14 mouse cellular contexts compared by ENCODE assay signal in genomic region chr14:25753021-25753420, GRCm38 (mm10). TPM values are rescaled to one million over a fixed set of nuclear protein-coding genes. Genes with fewer than 3 reads are reported as not detected.
DNase-seq lines count a peak whose midpoint lies in the region; ATAC-seq and TF ChIP-seq lines count a peak whose summit lies in the region.
"Had no signal": no experiment of that assay in that cellular context is flagged by ENCODE, and none has a peak within 500 bp of the region (broad histone marks: within the 10 kb centered on the region; RNA-seq: fewer than 3 reads in every experiment).

No protein-coding gene starts in this region.

- 39% methylated on average over 5 of the region's 5 CpGs for WGBS in forebrain, embryonic 12.5 days

- no peaks in the 10 kb centered on the region for H3K36me3 ChIP-seq in forebrain, embryonic 12.5 days (replicated peaks)
- H3K36me3 ChIP-seq: G1E; neural tube, embryonic 15.5 days had no signal

- no peak overlapping the region for H3K4me3 ChIP-seq in left cerebral cortex, adult 2 months
- no peak overlapping the region for H3K4me3 ChIP-seq in forebrain, embryonic 12.5 days (replicated peaks)
- H3K4me3 ChIP-seq: heart, embryonic 13.5 days; neural tube, embryonic 15.5 days had no signal

- peak overlapping the region; percentile 50; the same call in 1 of the 2 replicates for H3K27ac ChIP-seq in left cerebral cortex, adult 2 months
- H3K27ac ChIP-seq in forebrain, embryonic 12.5 days = no peak overlapping the region
- H3K27ac ChIP-seq: heart, embryonic 13.5 days; neural tube, embryonic 15.5 days had no signal

- DNase-seq in cerebellum, adult 18-20 months = peak; percentile 20 to 32
- no peak for DNase-seq in cerebellum, adult 11 months
- no peak for DNase-seq in left cerebral cortex, adult 2 months (ENCODE audit: extremely low spot score in 1 of 2, low spot score in 2 of 2)
- no peak for DNase-seq in left cerebral cortex, postnatal 4 days
- DNase-seq in gastrocnemius, postnatal 36 days = peak; percentile 61 to 77
- peak; percentile 73 for DNase-seq in lung, postnatal 14 days
- DNase-seq in embryo, embryonic 11 days = no peak
- DNase-seq: adrenal gland, adult 8-10 months; liver had no signal

- intact Hi-C loops in left cerebral cortex, adult 2 months (cut with DNase I) = no loop called here
- intact Hi-C loops in left cerebral cortex, postnatal 4 days (cut with DNase I) = no loop called here
- intact Hi-C loops in gastrocnemius, postnatal 36 days (cut with DNase I) = no loop called here

- H3K9ac ChIP-seq in forebrain, embryonic 12.5 days = no peak overlapping the region
- H3K9ac ChIP-seq: heart, embryonic 13.5 days; neural tube, embryonic 15.5 days had no signal

- H3K27me3 ChIP-seq in forebrain, embryonic 12.5 days = no peaks in the 10 kb centered on the region
- H3K27me3 ChIP-seq: heart, embryonic 13.5 days; neural tube, embryonic 15.5 days had no signal

- no peak overlapping the region for H3K4me2 ChIP-seq in forebrain, embryonic 12.5 days
- H3K4me2 ChIP-seq: heart, embryonic 13.5 days; midbrain, embryonic 11.5 days; neural tube, embryonic 15.5 days had no signal

- no peak for ATAC-seq in forebrain, embryonic 12.5 days (ENCODE audit: low FRiP score)

- no peaks in the 10 kb centered on the region for H3K9me3 ChIP-seq in forebrain, embryonic 12.5 days
- H3K9me3 ChIP-seq: G1E; heart, embryonic 13.5 days; neural tube, embryonic 15.5 days had no signal

- TF ChIP-seq CTCF in left cerebral cortex, adult 2 months (IDR thresholded peaks at IDR 0.05) = no peak; the same call in 1 of the 2 replicates

- H3K4me1 ChIP-seq in forebrain, embryonic 12.5 days = peaks cover 17% of the 10 kb centered on the region

RNA-seq across cellular contexts. Expression of gene Zcchc24, which starts 15.8 kb away (rescaled TPM):
- 10 to 100 TPM; 47.0 TPM for total RNA-seq in left cerebral cortex, adult 2 months (2021)
- 10 to 100 TPM; 34.2 to 34.8 TPM for total RNA-seq in left cerebral cortex, postnatal 4 days (2021)
- 10 to 100 TPM; 38.4 to 49.4 TPM for total RNA-seq in gastrocnemius, postnatal 36 days (2021)
- polyA plus RNA-seq in forebrain, embryonic 12.5 days (2016; fragmentation: Nextera tagmentation; extraction: Ambion mirVana) = 12.3 and 14.2 TPM in 2 replicates
- polyA plus RNA-seq: G1E had no signal

RNA-seq across cellular contexts. Expression of gene Ppif, which starts 59.1 kb away (rescaled TPM):
- total RNA-seq in left cerebral cortex, adult 2 months (2021) = 10 to 100 TPM; 24.0 to 24.3 TPM
- total RNA-seq in left cerebral cortex, postnatal 4 days (2021) = 10 to 100 TPM; 19.9 to 20.8 TPM
- total RNA-seq in gastrocnemius, postnatal 36 days (2021) = 10 to 100 TPM; 31.8 to 36.5 TPM
- polyA plus RNA-seq in forebrain, embryonic 12.5 days (2016; fragmentation: Nextera tagmentation; extraction: Ambion mirVana) = 32.4 and 35.6 TPM in 2 replicates

Comparison
In these comparisons a context has a peak if more than half of its experiments do, and no peak if none do; other contexts are left out.
1. DNase-seq: peak in cerebellum, adult 18-20 months (2 of 2), gastrocnemius, postnatal 36 days (2 of 2) and lung, postnatal 14 days (single experiment); none in cerebellum, adult 11 months (single experiment), left cerebral cortex, adult 2 months (0 of 2), left cerebral cortex, postnatal 4 days (single experiment) and embryo, embryonic 11 days (single experiment).